11 mouse cellular contexts compared by ENCODE assay signal in the genomic region with DNA sequence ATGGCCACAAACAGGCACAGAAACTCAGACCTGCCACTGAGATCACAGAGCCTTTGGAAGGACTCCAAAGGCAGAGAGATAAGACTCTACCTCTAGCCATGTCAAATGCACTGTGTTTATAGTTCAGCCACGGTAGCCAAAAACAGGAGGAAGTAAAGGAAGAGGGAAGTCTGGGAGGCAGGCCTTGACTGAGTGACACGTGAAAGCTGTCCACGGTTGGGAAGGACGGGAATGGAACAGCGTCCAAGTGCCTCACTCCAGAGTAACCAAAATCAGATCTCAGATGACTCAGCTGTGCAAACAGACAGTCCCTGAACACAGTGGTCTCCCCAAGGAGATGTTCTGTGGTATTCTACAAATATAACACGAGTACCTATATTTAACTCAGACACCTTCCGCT. TPM values are rescaled to one million over a fixed set of nuclear protein-coding genes. Genes with fewer than 3 reads are reported as not detected.
DNase-seq lines count a peak whose midpoint lies in the region; ATAC-seq and TF ChIP-seq lines count a peak whose summit lies in the region.
"Had no signal": no experiment of that assay in that cellular context is flagged by ENCODE, and none has a peak within 500 bp of the region (broad histone marks: within the 10 kb centered on the region; RNA-seq: fewer than 3 reads in every experiment).

No protein-coding gene starts in this region.

- no peak for TF ChIP-seq CTCF in intestine, postnatal 0 days (IDR thresholded peaks at IDR 0.05; ENCODE audit: low read depth)

- no peaks in the 10 kb centered on the region for H3K9me3 ChIP-seq in embryonic facial prominence, embryonic 14.5 days (ENCODE audit: control insufficient read depth, low read length)
- no peaks in the 10 kb centered on the region for H3K9me3 ChIP-seq in embryonic facial prominence, embryonic 10.5 days
- no peaks in the 10 kb centered on the region for H3K9me3 ChIP-seq in intestine, postnatal 0 days (ENCODE audit: control insufficient read depth)
- no peaks in the 10 kb centered on the region for H3K9me3 ChIP-seq in limb, embryonic 10.5 days (replicated peaks)
- H3K9me3 ChIP-seq: neural tube, embryonic 13.5 days had no signal

- H3K27ac ChIP-seq in embryonic facial prominence, embryonic 14.5 days (replicated peaks; ENCODE audit: low read depth, low read length) = no peak overlapping the region
- no peak overlapping the region for H3K27ac ChIP-seq in embryonic facial prominence, embryonic 10.5 days (replicated peaks)
- H3K27ac ChIP-seq in intestine, postnatal 0 days (ENCODE audit: low read depth, low read length) = no peak overlapping the region
- H3K27ac ChIP-seq in limb, embryonic 10.5 days = no peak overlapping the region
- H3K27ac ChIP-seq: neural tube, embryonic 13.5 days had no signal

- H3K36me3 ChIP-seq in embryonic facial prominence, embryonic 14.5 days (ENCODE audit: control insufficient read depth, insufficient read depth, low read length) = no peaks in the 10 kb centered on the region
- 0 out of 2 replicates have a peak, but pooled peaks cover 3% of the 10 kb centered on the region for H3K36me3 ChIP-seq in embryonic facial prominence, embryonic 10.5 days (replicated peaks)
- H3K36me3 ChIP-seq in intestine, postnatal 0 days (ENCODE audit: control insufficient read depth, insufficient read depth) = no peaks in the 10 kb centered on the region
- 0 out of 2 replicates have a peak, but pooled peaks cover 8% of the 10 kb centered on the region for H3K36me3 ChIP-seq in limb, embryonic 10.5 days
- H3K36me3 ChIP-seq: neural tube, embryonic 13.5 days had no signal

- H3K4me1 ChIP-seq in embryonic facial prominence, embryonic 14.5 days (ENCODE audit: control insufficient read depth, insufficient read depth, low read length) = 0 out of 2 replicates have a peak, but pooled peaks cover 10% of the 10 kb centered on the region
- H3K4me1 ChIP-seq in embryonic facial prominence, embryonic 10.5 days = peaks cover 19% of the 10 kb centered on the region
- H3K4me1 ChIP-seq in intestine, postnatal 0 days (replicated peaks; ENCODE audit: control insufficient read depth, insufficient read depth, low read length) = peaks cover 8% of the 10 kb centered on the region
- peaks cover 17% of the 10 kb centered on the region for H3K4me1 ChIP-seq in limb, embryonic 10.5 days

- no peaks in the 10 kb centered on the region for H3K27me3 ChIP-seq in embryonic facial prominence, embryonic 14.5 days (replicated peaks; ENCODE audit: control insufficient read depth, insufficient read depth, low read length)
- H3K27me3 ChIP-seq in embryonic facial prominence, embryonic 10.5 days (replicated peaks; ENCODE audit: low read depth, poor library complexity, severe bottlenecking) = no peaks in the 10 kb centered on the region
- no peaks in the 10 kb centered on the region for H3K27me3 ChIP-seq in intestine, postnatal 0 days (replicated peaks; ENCODE audit: control insufficient read depth, insufficient read depth, low read length)
- H3K27me3 ChIP-seq in limb, embryonic 10.5 days (ENCODE audit: low read depth, poor library complexity, severe bottlenecking) = no peaks in the 10 kb centered on the region
- H3K27me3 ChIP-seq: neural tube, embryonic 13.5 days had no signal

- H3K9ac ChIP-seq in embryonic facial prominence, embryonic 14.5 days (ENCODE audit: low read depth, low read length) = no peak overlapping the region
- H3K9ac ChIP-seq in intestine, postnatal 0 days (ENCODE audit: low read depth, low read length) = no peak overlapping the region
- H3K9ac ChIP-seq: neural tube, embryonic 13.5 days had no signal

- no peak overlapping the region for H3K4me2 ChIP-seq in embryonic facial prominence, embryonic 14.5 days (ENCODE audit: low read depth, low read length)
- no peak overlapping the region for H3K4me2 ChIP-seq in intestine, postnatal 0 days (replicated peaks; ENCODE audit: low read depth)
- H3K4me2 ChIP-seq: neural tube, embryonic 13.5 days had no signal

- H3K4me3 ChIP-seq in embryonic facial prominence, embryonic 14.5 days (ENCODE audit: low read depth, low read length) = no peak overlapping the region
- H3K4me3 ChIP-seq in embryonic facial prominence, embryonic 10.5 days = no peak overlapping the region
- no peak overlapping the region for H3K4me3 ChIP-seq in intestine, postnatal 0 days (ENCODE audit: low read depth, low read length)
- no peak overlapping the region for H3K4me3 ChIP-seq in limb, embryonic 10.5 days
- H3K4me3 ChIP-seq: neural tube, embryonic 13.5 days had no signal

- ATAC-seq in embryonic facial prominence, embryonic 14.5 days (ENCODE audit: low read depth) = no peak
- 0 out of 2 replicates have a peak, but pooled peaks have one; percentile 25 for ATAC-seq in intestine, postnatal 0 days
- ATAC-seq: CD4-positive, CD25-positive, alpha-beta regulatory T cell, adult 4 months had no signal

- peak; percentile 23 for DNase-seq in embryonic facial prominence, embryonic 14.5 days (ENCODE audit: low spot score)
- no peak for DNase-seq in embryonic facial prominence, embryonic 10.5 days (ENCODE audit: low spot score)
- DNase-seq in urinary bladder, postnatal 14 days (ENCODE audit: low spot score) = peak; percentile 12
- no peak for DNase-seq in urinary bladder, postnatal 36 days (ENCODE audit: low spot score in 2 of 2)
- no peak for DNase-seq in embryo, embryonic 11 days
- no peak for DNase-seq in thymus, postnatal 14 days
- DNase-seq in limb, embryonic 10.5 days (ENCODE audit: low spot score) = no peak
- DNase-seq: gastrocnemius, postnatal 36 days had no signal

- 62% methylated on average over 7 of the region's 7 CpGs for WGBS in embryonic facial prominence, embryonic 14.5 days
- WGBS in embryonic facial prominence, embryonic 10.5 days = 85% methylated on average over 7 of the region's 7 CpGs
- 27% methylated on average over 7 of the region's 7 CpGs for WGBS in intestine, postnatal 0 days
- 89% methylated on average over 7 of the region's 7 CpGs for WGBS in limb, embryonic 10.5 days

RNA-seq across cellular contexts. Expression of a gene that starts 25.1 kb away (rescaled TPM):
- polyA plus RNA-seq in embryonic facial prominence, embryonic 14.5 days (2014; fragmentation: Nextera tagmentation; extraction: Ambion mirVana) = 0.26 and 0.33 TPM in 2 replicates
- 0.20 and 0.57 TPM in 2 replicates for polyA plus RNA-seq in embryonic facial prominence, embryonic 10.5 days (2016; fragmentation: Nextera tagmentation; extraction: Ambion mirVana)
- 0.41 and 0.74 TPM in 2 replicates for polyA plus RNA-seq in intestine, postnatal 0 days (2015; fragmentation: Nextera tagmentation; extraction: Ambion mirVana)
- 0.29 and 0.53 TPM in 2 replicates for polyA plus RNA-seq in limb, embryonic 10.5 days (2016; fragmentation: Nextera tagmentation; extraction: Ambion mirVana)

RNA-seq across cellular contexts. Expression of a gene that starts 25.5 kb away (rescaled TPM):
- polyA plus RNA-seq in embryonic facial prominence, embryonic 14.5 days (2014; fragmentation: Nextera tagmentation; extraction: Ambion mirVana) = 31.5 and 36.0 TPM in 2 replicates
- polyA plus RNA-seq in embryonic facial prominence, embryonic 10.5 days (2016; fragmentation: Nextera tagmentation; extraction: Ambion mirVana) = 51.9 and 55.6 TPM in 2 replicates
- polyA plus RNA-seq in intestine, postnatal 0 days (2015; fragmentation: Nextera tagmentation; extraction: Ambion mirVana) = 17.2 and 20.0 TPM in 2 replicates
- polyA plus RNA-seq in limb, embryonic 10.5 days (2016; fragmentation: Nextera tagmentation; extraction: Ambion mirVana) = 52.2 and 55.3 TPM in 2 replicates

RNA-seq across cellular contexts. Expression of a gene that starts 55.2 kb away (rescaled TPM):
- polyA plus RNA-seq in embryonic facial prominence, embryonic 14.5 days (2014; fragmentation: Nextera tagmentation; extraction: Ambion mirVana) = 0.04 TPM in 1 of 2 replicates, not detected in the other
- polyA plus RNA-seq in embryonic facial prominence, embryonic 10.5 days (2016; fragmentation: Nextera tagmentation; extraction: Ambion mirVana) = 0.04 TPM in 1 of 2 replicates, not detected in the other
- polyA plus RNA-seq in intestine, postnatal 0 days (2015; fragmentation: Nextera tagmentation; extraction: Ambion mirVana) = 70.7 and 75.4 TPM in 2 replicates
- polyA plus RNA-seq in limb, embryonic 10.5 days (2016; fragmentation: Nextera tagmentation; extraction: Ambion mirVana) = 0.03 TPM in 1 of 2 replicates, not detected in the other
- polyA plus RNA-seq: neural tube, embryonic 13.5 days had no signal

Comparison
In these comparisons a context has a peak if more than half of its experiments do, and no peak if none do; other contexts are left out.
1. DNase-seq: peak in embryonic facial prominence, embryonic 14.5 days (single experiment) and urinary bladder, postnatal 14 days (single experiment); none in embryonic facial prominence, embryonic 10.5 days (single experiment), urinary bladder, postnatal 36 days (0 of 2), embryo, embryonic 11 days (single experiment), thymus, postnatal 14 days (single experiment) and limb, embryonic 10.5 days (single experiment).
2. RNA of a gene that starts 55.2 kb away (polyA plus RNA-seq): 70.7 to 75.4 TPM in intestine, postnatal 0 days; 0.04 TPM in embryonic facial prominence, embryonic 14.5 days, 0.03 TPM in limb, embryonic 10.5 days and 0.04 TPM in embryonic facial prominence, embryonic 10.5 days; every median in the first group is over 10 times any median in the second.